Mouse (Mus musculus) intestine, embryonic 16.5 days (tissue): ENCODE measurements at regions not wholly inside any gene's neighbourhood (a gene's known extent, or its start where the extent isn't known, plus 50 kb on each side); places are given as distances from the start of the nearest gene placed in this dataset.

Experiments used
- ATAC-seq: fragments of 200-750 bp; cut with Nextera tagmentation; 2 replicates; pipeline ENCODE4 v1.8.0; 2017; ENCODE audit warnings: moderate TSS enrichment, moderate library complexity
- H3K27ac ChIP-seq: fragments of 300-500 bp; sonication (generic); 2 replicates; pipeline ENCODE4 v1.5.1; 2014; ENCODE audit warnings: mild to moderate bottlenecking, low read length
- H3K27me3 ChIP-seq: fragments of 300-500 bp; sonication (generic); replicated peaks from 2 replicates; pipeline ENCODE4 v1.6.1; 2014; ENCODE audit warnings: low read length, control low read depth, mixed read lengths; ENCODE audit not compliant: control insufficient read depth, insufficient read depth
- H3K36me3 ChIP-seq: fragments of 300-500 bp; sonication (generic); 2 replicates; pipeline ENCODE4 v1.6.1; 2014; ENCODE audit warnings: low read length, control low read depth; ENCODE audit not compliant: control insufficient read depth, insufficient read depth
- H3K4me1 ChIP-seq: fragments of 300-500 bp; sonication (generic); 2 replicates; pipeline ENCODE4 v1.6.1; 2014; ENCODE audit warnings: low read length, control low read depth, mixed read lengths; ENCODE audit not compliant: control insufficient read depth, insufficient read depth
- H3K4me2 ChIP-seq: fragments of 300-500 bp; sonication (generic); 2 replicates; pipeline ENCODE4 v1.6.1; 2014; ENCODE audit warnings: low read depth, low read length, control low read depth
- H3K4me3 ChIP-seq: fragments of 300-500 bp; sonication (generic); 2 replicates; pipeline ENCODE4 v1.5.1; 2014; ENCODE audit warnings: mild to moderate bottlenecking, low read length
- H3K9ac ChIP-seq: fragments of 300-500 bp; sonication (generic); 2 replicates; pipeline ENCODE4 v1.6.1; 2014; ENCODE audit warnings: low read depth, low read length
- H3K9me3 ChIP-seq: fragments of 300-500 bp; sonication (generic); 2 replicates; pipeline ENCODE4 v1.6.1; 2016; ENCODE audit warnings: low read length, control low read depth; ENCODE audit not compliant: control insufficient read depth
- WGBS: fragments of 180-500 bp; shearing (Covaris S2); extraction: QIAGEN DNeasy Blood & Tissue Kit; methylation state at CpG from one replicate; pipeline ENCODE4 v1.1.7; 2014; 5-methylcytosine and 5-hydroxymethylcytosine counted together

GRCm38 (mm10) chr9:112951567-112951966, 715.8 kb upstream of the Arpp21 start:
- no peak for ATAC-seq
- H3K36me3 ChIP-seq = no peaks in the 10 kb centered on the region
- H3K27ac ChIP-seq = no peak overlapping the region
- H3K9me3 ChIP-seq = no peaks in the 10 kb centered on the region
- WGBS = 89% methylated on average over 1 of the region's 1 CpGs
- no peak overlapping the region for H3K4me2 ChIP-seq
- no peak overlapping the region for H3K9ac ChIP-seq
- H3K4me1 ChIP-seq = no peaks in the 10 kb centered on the region
- H3K27me3 ChIP-seq = no peaks in the 10 kb centered on the region
- no peak overlapping the region for H3K4me3 ChIP-seq

GRCm38 (mm10) chr9:112950056-112950455, 714.3 kb upstream of the Arpp21 start:
- Histone ChIP-seq H3K9ac (no peak overlapping the region), H3K27ac (no peak overlapping the region), H3K4me3 (no peak overlapping the region), H3K4me2 (no peak overlapping the region), H3K4me1 (no peaks in the 10 kb centered on the region), H3K36me3 (no peaks in the 10 kb centered on the region), H3K27me3 (no peaks in the 10 kb centered on the region), H3K9me3 (no peaks in the 10 kb centered on the region)
- WGBS = 66% methylated on average over 2 of the region's 2 CpGs
- ATAC-seq = no peak

GRCm38 (mm10) chr9:112938781-112939180, 703.0 kb upstream of the Arpp21 start:
- Histone ChIP-seq H3K4me2 (no peak overlapping the region), H3K36me3 (no peaks in the 10 kb centered on the region), H3K27me3 (no peaks in the 10 kb centered on the region), H3K27ac (no peak overlapping the region), H3K4me3 (no peak overlapping the region), H3K9ac (no peak overlapping the region), H3K4me1 (no peaks in the 10 kb centered on the region), H3K9me3 (no peaks in the 10 kb centered on the region)
- ATAC-seq = no peak

- no peak overlapping the region for H3K9ac ChIP-seq
- no peaks in the 10 kb centered on the region for H3K9me3 ChIP-seq
- no peak overlapping the region for H3K4me3 ChIP-seq
- 73% methylated on average over 6 of the region's 6 CpGs for WGBS
- H3K4me2 ChIP-seq = no peak overlapping the region
- H3K27ac ChIP-seq = no peak overlapping the region
- no peak for ATAC-seq
- H3K36me3 ChIP-seq = no peaks in the 10 kb centered on the region
- no peaks in the 10 kb centered on the region for H3K27me3 ChIP-seq
- no peaks in the 10 kb centered on the region for H3K4me1 ChIP-seq
These were observed 673.8 kb upstream of the Arpp21 start for GRCm38 (mm10) chr9:112909311-112910101.

GRCm38 (mm10) chr9:112905955-112906354, 670.2 kb upstream of the Arpp21 start:
- Histone ChIP-seq H3K9me3 (no peaks in the 10 kb centered on the region), H3K4me3 (no peak overlapping the region), H3K4me1 (no peaks in the 10 kb centered on the region), H3K36me3 (no peaks in the 10 kb centered on the region), H3K4me2 (no peak overlapping the region), H3K27ac (no peak overlapping the region), H3K9ac (no peak overlapping the region), H3K27me3 (no peaks in the 10 kb centered on the region)
- 84% methylated on average over 6 of the region's 6 CpGs for WGBS
- ATAC-seq = no peak

- WGBS = 44% methylated on average over 1 of the region's 1 CpGs
- no peaks in the 10 kb centered on the region for H3K9me3 ChIP-seq
- no peak overlapping the region for H3K4me3 ChIP-seq
- H3K4me2 ChIP-seq = no peak overlapping the region
- no peak overlapping the region for H3K9ac ChIP-seq
- H3K4me1 ChIP-seq = no peaks in the 10 kb centered on the region
- no peak overlapping the region for H3K27ac ChIP-seq
- no peak for ATAC-seq
- H3K27me3 ChIP-seq = no peaks in the 10 kb centered on the region
- no peaks in the 10 kb centered on the region for H3K36me3 ChIP-seq
These were observed 629.2 kb upstream of the Arpp21 start for GRCm38 (mm10) chr9:112864921-112865320.

- no peak overlapping the region for H3K4me2 ChIP-seq
- 60% methylated on average over 8 of the region's 8 CpGs for WGBS
These were observed 625.4 kb upstream of the Arpp21 start for GRCm38 (mm10) chr9:112861136-112861535.

GRCm38 (mm10) chr9:112860307-112860893, 624.7 kb upstream of the Arpp21 start:
- Histone ChIP-seq H3K4me2 (no peak overlapping the region), H3K9me3 (no peaks in the 10 kb centered on the region), H3K27ac (no peak overlapping the region), H3K9ac (no peak overlapping the region), H3K4me3 (no peak overlapping the region), H3K36me3 (no peaks in the 10 kb centered on the region), H3K4me1 (no peaks in the 10 kb centered on the region), H3K27me3 (no peaks in the 10 kb centered on the region)
- no peak for ATAC-seq
- 73% methylated on average over 3 of the region's 3 CpGs for WGBS

More at GRCm38 (mm10) chr9:112861136-112861535, 625.4 kb upstream of the Arpp21 start:
- H3K4me3 ChIP-seq = no peak overlapping the region
- H3K9me3 ChIP-seq = no peaks in the 10 kb centered on the region
- no peaks in the 10 kb centered on the region for H3K36me3 ChIP-seq
- H3K27me3 ChIP-seq = no peaks in the 10 kb centered on the region
- H3K9ac ChIP-seq = no peak overlapping the region
- no peak for ATAC-seq
- H3K27ac ChIP-seq = no peak overlapping the region
- no peaks in the 10 kb centered on the region for H3K4me1 ChIP-seq

- H3K27me3 ChIP-seq = no peaks in the 10 kb centered on the region
- H3K27ac ChIP-seq = no peak overlapping the region
- 44% methylated on average over 6 of the region's 6 CpGs for WGBS
- no peaks in the 10 kb centered on the region for H3K9me3 ChIP-seq
- ATAC-seq = no peak
- no peak overlapping the region for H3K4me3 ChIP-seq
- no peaks in the 10 kb centered on the region for H3K4me1 ChIP-seq
- H3K4me2 ChIP-seq = no peak overlapping the region
- no peak overlapping the region for H3K9ac ChIP-seq
- H3K36me3 ChIP-seq = no peaks in the 10 kb centered on the region
These were observed 605.7 kb upstream of the Arpp21 start for GRCm38 (mm10) chr9:112841473-112841872.
